Mouse (Mus musculus): ENCODE data around the gene Smu1. TPM values are rescaled to one million over a fixed set of nuclear protein-coding genes. Genes with fewer than 3 reads are reported as not detected.

Gene Smu1
- 46.3 TPM for polyA plus RNA-seq (2014; fragmentation: Illumina TruSeq; extraction: RNeasy Lipid Tissue Mini Kit (QIAGEN cat#74804); ENCODE audit: low read depth, low replicate concordance)

DNA sequence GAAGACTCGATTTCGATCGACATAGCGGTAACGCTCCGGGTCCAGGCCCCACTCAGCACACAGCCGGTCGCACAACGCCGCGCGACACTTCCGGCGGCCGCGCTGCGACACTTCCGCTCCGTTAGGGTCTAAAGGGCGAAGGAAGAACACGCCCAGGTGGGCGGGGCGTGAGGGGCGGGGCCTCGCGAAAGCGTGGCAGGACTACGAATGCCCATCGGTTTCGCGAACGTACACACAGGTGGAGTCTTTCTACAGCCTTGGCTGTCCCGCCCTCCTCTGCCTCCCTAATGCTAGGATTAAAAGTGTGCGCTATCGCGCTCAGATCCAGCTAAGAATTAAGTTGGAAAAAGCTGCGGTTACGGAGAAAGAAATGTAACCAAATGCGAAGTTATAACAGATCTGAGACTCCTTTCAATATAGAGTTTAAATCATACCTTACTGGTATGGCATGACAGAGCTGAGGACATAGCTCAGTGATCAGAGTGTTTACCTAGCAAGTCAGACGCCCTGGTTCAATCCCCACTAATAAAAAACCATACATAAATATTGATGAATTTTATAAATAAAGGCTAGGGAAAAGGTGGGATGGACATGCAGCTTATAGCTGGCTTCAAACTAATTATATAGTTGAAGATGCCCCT is at the start of gene Smu1:
TSS of gene Smu1 (minus strand) at position 144 of the 641 bp plus-strand sequence.

DNA sequence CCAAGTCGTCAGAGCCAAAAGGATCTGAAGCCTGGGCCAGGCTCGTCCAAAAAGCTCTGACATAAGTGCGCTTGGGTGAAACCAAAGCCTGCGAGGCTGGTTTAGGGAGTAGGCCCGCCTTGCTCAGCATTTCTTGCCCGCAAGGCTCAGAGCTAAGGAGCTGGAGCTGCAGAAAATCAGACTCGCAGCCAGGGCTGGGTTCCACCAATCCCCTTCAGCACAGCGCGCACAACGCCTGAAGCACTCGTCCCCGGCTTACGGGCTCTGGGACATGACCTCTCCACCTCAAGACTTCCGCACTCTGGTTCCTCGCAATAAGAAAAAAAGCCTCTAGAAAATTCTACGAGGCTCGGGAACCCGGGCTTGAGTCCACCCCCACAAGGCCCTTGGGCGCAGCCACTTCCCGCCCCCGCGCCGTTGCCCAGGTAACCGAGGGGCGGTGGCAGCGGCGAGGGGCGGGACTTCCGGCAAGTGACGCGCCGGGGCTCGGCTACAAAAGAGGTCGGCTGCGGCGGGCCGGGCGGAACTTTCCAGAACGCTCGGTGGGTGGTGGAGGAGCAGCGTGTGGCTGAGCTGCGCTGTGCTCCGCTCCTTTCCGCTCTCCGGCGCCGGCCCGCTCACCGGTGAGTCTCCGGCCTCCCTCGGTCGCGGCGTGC is 35.6 kb downstream of the Smu1 start, which contains the start of gene Dnaja1:
TSS of gene Dnaja1 (plus strand) at position 140 of the 656 bp plus-strand sequence.

DNA sequence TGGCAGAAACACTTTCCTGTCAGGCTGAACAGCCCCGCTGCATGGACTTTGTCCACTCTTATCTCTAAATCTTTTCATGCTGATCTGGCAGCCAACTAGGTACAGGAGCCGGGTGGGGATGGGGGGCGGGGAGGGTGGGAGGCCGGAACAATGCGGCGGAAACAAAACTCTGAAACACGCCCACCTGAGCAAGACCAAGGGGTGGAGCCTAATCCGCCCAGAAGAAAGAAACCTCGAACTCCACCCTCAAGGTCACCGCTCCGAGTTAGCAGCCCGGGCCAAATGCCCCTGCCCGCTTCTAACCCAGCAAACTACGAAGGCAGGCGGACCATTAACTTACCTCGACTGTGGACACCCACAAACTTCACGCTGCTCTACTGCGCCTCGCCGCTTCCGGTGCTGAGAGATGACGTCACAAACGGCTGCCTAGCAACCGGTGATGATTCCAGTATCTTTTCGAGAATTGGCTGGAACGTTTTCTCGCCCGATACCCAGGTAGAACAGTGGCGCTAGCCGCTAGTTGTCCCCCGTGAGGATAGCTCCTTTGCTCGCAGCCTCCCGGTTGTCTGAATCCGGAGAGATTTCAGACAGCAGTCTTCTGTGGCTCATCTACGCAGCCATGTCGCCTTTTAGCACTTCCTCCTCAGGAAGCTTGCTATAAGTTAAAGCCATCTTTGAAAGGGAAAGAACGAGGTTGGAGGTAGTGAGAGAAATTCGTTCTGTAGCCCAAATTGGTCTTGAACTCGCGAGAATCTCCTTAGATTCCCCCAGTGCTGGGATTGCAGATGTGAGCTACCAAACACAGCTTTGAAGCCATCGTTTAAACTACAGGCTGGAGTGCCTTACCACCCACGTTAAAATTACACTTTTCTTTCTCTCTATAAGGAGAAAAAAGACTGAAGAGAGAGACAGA is 54.7 kb downstream of the Smu1 start, which contains the start of gene Aptx:
TSS of gene Aptx (minus strand) at position 398 of the 913 bp plus-strand sequence.

Other genes starting within 250 kb of the Smu1 start
- 21.0 TPM for gene Aptx, start 54.7 kb downstream of the Smu1 start, polyA plus RNA-seq (2014; fragmentation: Illumina TruSeq; extraction: RNeasy Lipid Tissue Mini Kit (QIAGEN cat#74804); ENCODE audit: low read depth, low replicate concordance)
- 198 TPM for gene Dnaja1, start 35.8 kb downstream of the Smu1 start, polyA plus RNA-seq (2014; fragmentation: Illumina TruSeq; extraction: RNeasy Lipid Tissue Mini Kit (QIAGEN cat#74804); ENCODE audit: low read depth, low replicate concordance)
- gene B4galt1, start 96.1 kb upstream of the Smu1 start, polyA plus RNA-seq (2014; fragmentation: Illumina TruSeq; extraction: RNeasy Lipid Tissue Mini Kit (QIAGEN cat#74804); ENCODE audit: low read depth, low replicate concordance): 67.6 TPM
- gene Spink4, start 162.1 kb upstream of the Smu1 start, polyA plus RNA-seq (2014; fragmentation: Illumina TruSeq; extraction: RNeasy Lipid Tissue Mini Kit (QIAGEN cat#74804); ENCODE audit: low read depth, low replicate concordance): 2.1 TPM
- 248 TPM for gene Bag1, start 190.4 kb upstream of the Smu1 start, polyA plus RNA-seq (2014; fragmentation: Illumina TruSeq; extraction: RNeasy Lipid Tissue Mini Kit (QIAGEN cat#74804); ENCODE audit: low read depth, low replicate concordance)
- gene Chmp5, start 190.5 kb upstream of the Smu1 start, polyA plus RNA-seq (2014; fragmentation: Illumina TruSeq; extraction: RNeasy Lipid Tissue Mini Kit (QIAGEN cat#74804); ENCODE audit: low read depth, low replicate concordance): 107 TPM
- 47.8 TPM for gene Nfx1, start 213.0 kb upstream of the Smu1 start, polyA plus RNA-seq (2014; fragmentation: Illumina TruSeq; extraction: RNeasy Lipid Tissue Mini Kit (QIAGEN cat#74804); ENCODE audit: low read depth, low replicate concordance)